In genomic region chr11:45855407-45856148, GRCm38 (mm10) we compare ENCODE assay signal across 10 mouse cellular contexts. TPM values are rescaled to one million over a fixed set of nuclear protein-coding genes. Genes with fewer than 3 reads are reported as not detected.
DNase-seq lines count a peak whose midpoint lies in the region; ATAC-seq and TF ChIP-seq lines count a peak whose summit lies in the region.
"Had no signal": no experiment of that assay in that cellular context is flagged by ENCODE, and none has a peak within 500 bp of the region (broad histone marks: within the 10 kb centered on the region; RNA-seq: fewer than 3 reads in every experiment).

No protein-coding gene starts in this region.

- H3K79me2 ChIP-seq in heart, adult 2 months (replicated peaks; ENCODE audit: control insufficient read depth, insufficient read depth, low read length) = peaks cover 3% of the 10 kb centered on the region

- peaks cover 41% of the 10 kb centered on the region for H3K4me1 ChIP-seq in heart, embryonic 15.5 days (replicated peaks)
- peaks cover 9% of the 10 kb centered on the region for H3K4me1 ChIP-seq in heart, adult 2 months (ENCODE audit: control insufficient read depth, insufficient read depth, low read length)
- H3K4me1 ChIP-seq in bone marrow, adult 2 months (ENCODE audit: control insufficient read depth, insufficient read depth, low read length) = peaks cover 8% of the 10 kb centered on the region
- H3K4me1 ChIP-seq in intestine, postnatal 0 days (replicated peaks; ENCODE audit: control insufficient read depth, insufficient read depth, low read length) = peaks cover under 1% of the 10 kb centered on the region; the same call in 1 of the 2 replicates
- peaks cover 70% of the 10 kb centered on the region for H3K4me1 ChIP-seq in liver, embryonic 15.5 days (replicated peaks)
- H3K4me1 ChIP-seq in embryonic facial prominence, embryonic 10.5 days = peaks cover 34% of the 10 kb centered on the region

- peak overlapping the region; percentile 50 for H3K27ac ChIP-seq in heart, embryonic 15.5 days
- no peak overlapping the region for H3K27ac ChIP-seq in heart, adult 2 months
- H3K27ac ChIP-seq in bone marrow, adult 2 months (ENCODE audit: control insufficient read depth, insufficient read depth, low read depth, low read length, poor library complexity) = peak overlapping the region; percentile 46
- peak overlapping the region; percentile 98 for H3K27ac ChIP-seq in intestine, postnatal 0 days (ENCODE audit: low read depth, low read length)
- peak overlapping the region; percentile 87 for H3K27ac ChIP-seq in liver, embryonic 15.5 days (replicated peaks)
- no peak overlapping the region for H3K27ac ChIP-seq in embryonic facial prominence, embryonic 10.5 days (replicated peaks)
- H3K27ac ChIP-seq: embryonic facial prominence, embryonic 13.5 days had no signal

- intact Hi-C loops in heart, adult 2 months (cut with DNase I) = no loop called here

- peak overlapping the region; percentile 3; the same call in 1 of the 2 replicates for H3K9ac ChIP-seq in heart, embryonic 15.5 days
- no peak overlapping the region for H3K9ac ChIP-seq in heart, adult 2 months (ENCODE audit: low read depth, low read length)
- peak overlapping the region; percentile 50 for H3K9ac ChIP-seq in intestine, postnatal 0 days (ENCODE audit: low read depth, low read length)
- peak overlapping the region; percentile 9 for H3K9ac ChIP-seq in liver, embryonic 15.5 days

- H3K36me3 ChIP-seq in heart, embryonic 15.5 days = peaks cover 4% of the 10 kb centered on the region; the same call in 1 of the 2 replicates
- H3K36me3 ChIP-seq in heart, adult 2 months (ENCODE audit: control insufficient read depth, insufficient read depth, low read length) = peaks cover 21% of the 10 kb centered on the region
- peaks cover 4% of the 10 kb centered on the region; the same call in 1 of the 2 replicates for H3K36me3 ChIP-seq in intestine, postnatal 0 days (ENCODE audit: control insufficient read depth, insufficient read depth)
- H3K36me3 ChIP-seq in liver, embryonic 15.5 days (replicated peaks) = peaks cover 38% of the 10 kb centered on the region
- H3K36me3 ChIP-seq in embryonic facial prominence, embryonic 10.5 days (replicated peaks) = peaks cover 58% of the 10 kb centered on the region

- no peak for ATAC-seq in heart, embryonic 15.5 days (replicated peaks; ENCODE audit: insufficient number of reproducible peaks, insufficient read depth, low FRiP score, low read depth)
- peak; percentile 65 for ATAC-seq in intestine, postnatal 0 days
- peak; percentile 13; the same call in 1 of the 2 replicates for ATAC-seq in liver, embryonic 15.5 days (ENCODE audit: insufficient read depth)

- no peaks in the 10 kb centered on the region for H3K27me3 ChIP-seq in heart, embryonic 15.5 days
- H3K27me3 ChIP-seq in heart, adult 2 months (ENCODE audit: control insufficient read depth, insufficient read depth, low read length) = no peaks in the 10 kb centered on the region
- no peaks in the 10 kb centered on the region for H3K27me3 ChIP-seq in intestine, postnatal 0 days (replicated peaks; ENCODE audit: control insufficient read depth, insufficient read depth, low read length)
- H3K27me3 ChIP-seq in liver, embryonic 15.5 days = no peaks in the 10 kb centered on the region
- no peaks in the 10 kb centered on the region for H3K27me3 ChIP-seq in embryonic facial prominence, embryonic 10.5 days (replicated peaks; ENCODE audit: low read depth, poor library complexity, severe bottlenecking)
- H3K27me3 ChIP-seq: embryonic facial prominence, embryonic 13.5 days had no signal

- 46% methylated on average over 7 of the region's 7 CpGs for WGBS in heart, embryonic 15.5 days
- 34% methylated on average over 7 of the region's 7 CpGs for WGBS in heart, adult 2 months
- WGBS in bone marrow, adult 2 months = 21% methylated on average over 7 of the region's 7 CpGs
- 19% methylated on average over 7 of the region's 7 CpGs for WGBS in intestine, postnatal 0 days
- 12% methylated on average over 7 of the region's 7 CpGs for WGBS in liver, embryonic 15.5 days (ENCODE audit: insufficient replicate concordance)
- WGBS in embryonic facial prominence, embryonic 10.5 days = 82% methylated on average over 7 of the region's 7 CpGs

- H3K4me3 ChIP-seq in heart, embryonic 15.5 days = no peak overlapping the region
- no peak overlapping the region for H3K4me3 ChIP-seq in heart, adult 2 months
- no peak overlapping the region for H3K4me3 ChIP-seq in bone marrow, adult 2 months (replicated peaks; ENCODE audit: control insufficient read depth, low read depth, low read length)
- H3K4me3 ChIP-seq in intestine, postnatal 0 days (ENCODE audit: low read depth, low read length) = peak overlapping the region; percentile 14; the same call in 1 of the 2 replicates
- peak overlapping the region; percentile 95 for H3K4me3 ChIP-seq in liver, embryonic 15.5 days (replicated peaks)
- H3K4me3 ChIP-seq in embryonic facial prominence, embryonic 10.5 days = no peak overlapping the region
- H3K4me3 ChIP-seq: embryonic facial prominence, embryonic 13.5 days had no signal

- DNase-seq in heart, adult 2 months = no peak
- DNase-seq in embryonic facial prominence, embryonic 10.5 days (ENCODE audit: low spot score) = no peak
- DNase-seq in cerebellum, postnatal 4 days (ENCODE audit: low spot score in 2 of 2) = no peak
- DNase-seq in natural killer cell, adult 2 months (ENCODE audit: low spot score in 2 of 2) = no peak
- DNase-seq: layer of hippocampus, postnatal 36 days had no signal

- TF ChIP-seq EP300 in heart, adult 2 months (IDR thresholded peaks at IDR 0.05; ENCODE audit: insufficient read depth, low read depth, low read length) = no peak

- H3K4me2 ChIP-seq in heart, embryonic 15.5 days = 0 out of 2 replicates have a peak overlapping the region, but pooled peaks have one; percentile 4
- H3K4me2 ChIP-seq in intestine, postnatal 0 days (replicated peaks; ENCODE audit: low read depth) = peak overlapping the region; percentile 55
- peak overlapping the region; percentile 77 for H3K4me2 ChIP-seq in liver, embryonic 15.5 days
- H3K4me2 ChIP-seq: embryonic facial prominence, embryonic 13.5 days had no signal

- no peak for TF ChIP-seq POLR2A in heart, adult 2 months (IDR thresholded peaks at IDR 0.05; ENCODE audit: insufficient read depth, low read depth, low read length)
- TF ChIP-seq POLR2A in bone marrow, adult 2 months (IDR thresholded peaks at IDR 0.05; ENCODE audit: borderline replicate concordance, control insufficient read depth, low read depth, low read length) = no peak

- H3K9me3 ChIP-seq in heart, embryonic 15.5 days (replicated peaks) = no peaks in the 10 kb centered on the region
- H3K9me3 ChIP-seq in intestine, postnatal 0 days (ENCODE audit: control insufficient read depth) = no peaks in the 10 kb centered on the region
- H3K9me3 ChIP-seq in liver, embryonic 15.5 days (replicated peaks) = no peaks in the 10 kb centered on the region
- no peaks in the 10 kb centered on the region for H3K9me3 ChIP-seq in embryonic facial prominence, embryonic 10.5 days

- TF ChIP-seq CTCF in heart, adult 2 months (IDR thresholded peaks at IDR 0.05) = no peak
- TF ChIP-seq CTCF in bone marrow, adult 2 months (IDR thresholded peaks at IDR 0.05; ENCODE audit: control insufficient read depth, insufficient read depth, low read length) = no peak
- 0 out of 2 replicates have a peak, but pooled peaks have one; percentile 24 for TF ChIP-seq CTCF in intestine, postnatal 0 days (IDR thresholded peaks at IDR 0.05; ENCODE audit: low read depth)

RNA-seq across cellular contexts. Expression of gene Clint1, which starts 3.7 kb away (rescaled TPM):
- polyA plus RNA-seq in heart, embryonic 15.5 days (2015; fragmentation: Nextera tagmentation; extraction: Ambion mirVana) = 44.4 and 56.0 TPM in 2 replicates
- 10 to 100 TPM; 42.0 to 45.7 TPM for total RNA-seq in heart, adult 2 months (2021)
- polyA plus RNA-seq in heart, adult 2 months (2012; rRNA removed) = 29.5 and 41.1 TPM in 2 replicates
- 23.7 and 25.6 TPM in 2 replicates for polyA plus RNA-seq in bone marrow, adult 2 months (2011; ENCODE audit: insufficient read depth, insufficient read length, low replicate concordance, missing spikeins)
- polyA plus RNA-seq in intestine, postnatal 0 days (2015; fragmentation: Nextera tagmentation; extraction: Ambion mirVana) = 171 and 185 TPM in 2 replicates
- polyA plus RNA-seq in liver, embryonic 15.5 days (2015; fragmentation: Nextera tagmentation; extraction: Ambion mirVana) = 53.8 and 62.1 TPM in 2 replicates
- polyA plus RNA-seq in embryonic facial prominence, embryonic 10.5 days (2016; fragmentation: Nextera tagmentation; extraction: Ambion mirVana) = 63.7 and 67.8 TPM in 2 replicates

Comparison
In these comparisons a context has a peak if more than half of its experiments do, and no peak if none do; other contexts are left out.
1. H3K27ac ChIP-seq: peak in heart, embryonic 15.5 days (single experiment), bone marrow, adult 2 months (single experiment), intestine, postnatal 0 days (single experiment) and liver, embryonic 15.5 days (single experiment); none in heart, adult 2 months (single experiment) and embryonic facial prominence, embryonic 10.5 days (single experiment).
2. H3K4me2 ChIP-seq: peak in every context shown above with its lines; median percentile 77 in liver, embryonic 15.5 days; 55 in intestine, postnatal 0 days; 4 in heart, embryonic 15.5 days.
3. H3K4me3 ChIP-seq: peak in intestine, postnatal 0 days (single experiment) and liver, embryonic 15.5 days (single experiment); none in heart, embryonic 15.5 days (single experiment), heart, adult 2 months (single experiment), bone marrow, adult 2 months (single experiment) and embryonic facial prominence, embryonic 10.5 days (single experiment).